Mouse (Mus musculus): ENCODE results near the gene Fhad1.

The Fhad1 gene

GRCm38 (mm10) chr4:141885451-141885850 is 129.4 kb downstream of the Fhad1 start:
- no peak for DNase-seq (ENCODE audit: low spot score in 2 of 2)

- no peak for DNase-seq (ENCODE audit: low spot score in 2 of 2)
Observed at GRCm38 (mm10) chr4:141882858-141883257, 132.0 kb downstream of the Fhad1 start.

GRCm38 (mm10) chr4:141881950-141882349 is 132.9 kb downstream of the Fhad1 start:
- no peak for DNase-seq (ENCODE audit: low spot score in 2 of 2)

GRCm38 (mm10) chr4:141881289-141881914 is 133.5 kb downstream of the Fhad1 start:
- no peak for DNase-seq (ENCODE audit: low spot score in 2 of 2)

- no peak for DNase-seq (ENCODE audit: low spot score in 2 of 2)
Observed at GRCm38 (mm10) chr4:141879875-141880274, 135.0 kb downstream of the Fhad1 start.

- no peak for DNase-seq (ENCODE audit: low spot score in 2 of 2)
Observed at GRCm38 (mm10) chr4:141879074-141879473, 135.8 kb downstream of the Fhad1 start.

GRCm38 (mm10) chr4:141878621-141879020 is 136.3 kb downstream of the Fhad1 start:
- no peak for DNase-seq (ENCODE audit: low spot score in 2 of 2)

- no peak for DNase-seq (ENCODE audit: low spot score in 2 of 2)
Observed at GRCm38 (mm10) chr4:141875481-141876108, 139.3 kb downstream of the Fhad1 start.

GRCm38 (mm10) chr4:141874601-141875460 is 140.1 kb downstream of the Fhad1 start, which contains the start of gene Efhd2:
Gene Efhd2, minus strand, starts transcription at chr4:141874920.
- peak; percentile 83 to 90 for DNase-seq (ENCODE audit: low spot score in 2 of 2)

GRCm38 (mm10) chr4:141874111-141874600 is 140.7 kb downstream of the Fhad1 start:
- no peak for DNase-seq (ENCODE audit: low spot score in 2 of 2)

- DNase-seq (ENCODE audit: low spot score in 2 of 2) = no peak
Observed at GRCm38 (mm10) chr4:141872977-141873376, 141.9 kb downstream of the Fhad1 start.

- DNase-seq (ENCODE audit: low spot score in 2 of 2) = no peak
Observed at GRCm38 (mm10) chr4:141871909-141872308, 143.0 kb downstream of the Fhad1 start.

- no peak for DNase-seq (ENCODE audit: low spot score in 2 of 2)
Observed at GRCm38 (mm10) chr4:141871333-141871725, 143.6 kb downstream of the Fhad1 start.

GRCm38 (mm10) chr4:141870666-141871332 is 144.1 kb downstream of the Fhad1 start:
- DNase-seq (ENCODE audit: low spot score in 2 of 2) = no peak

GRCm38 (mm10) chr4:141869436-141870215 is 145.3 kb downstream of the Fhad1 start:
- no peak for DNase-seq (ENCODE audit: low spot score in 2 of 2)

- no peak for DNase-seq (ENCODE audit: low spot score in 2 of 2)
Observed at GRCm38 (mm10) chr4:141868051-141868450, 146.8 kb downstream of the Fhad1 start.

- DNase-seq (ENCODE audit: low spot score in 2 of 2) = no peak
Observed at GRCm38 (mm10) chr4:141867498-141867897, 147.4 kb downstream of the Fhad1 start.

- DNase-seq (ENCODE audit: low spot score in 2 of 2) = no peak
Observed at GRCm38 (mm10) chr4:141866933-141867490, 147.9 kb downstream of the Fhad1 start.

- DNase-seq (ENCODE audit: low spot score in 2 of 2) = no peak
Observed at GRCm38 (mm10) chr4:141865600-141865999, 149.3 kb downstream of the Fhad1 start.

- DNase-seq (ENCODE audit: low spot score in 2 of 2) = no peak
Observed at GRCm38 (mm10) chr4:141865006-141865405, 149.9 kb downstream of the Fhad1 start.

GRCm38 (mm10) chr4:141864506-141864905 is 150.4 kb downstream of the Fhad1 start:
- DNase-seq (ENCODE audit: low spot score in 2 of 2) = no peak

All from spleen, postnatal 4 days (tissue).